Mouse (Mus musculus) heart, embryonic 12.5 days (tissue): ENCODE results near the gene Phactr1. TPM values are rescaled to one million over a fixed set of nuclear protein-coding genes. Genes with fewer than 3 reads are reported as not detected.

Experiments
- ATAC-seq: fragments of 200-750 bp; cut with Nextera tagmentation; 2 replicates; pipeline ENCODE4 v1.8.0; 2017; ENCODE audit warnings: moderate TSS enrichment, moderate library complexity; ENCODE audit not compliant: insufficient number of reproducible peaks, low FRiP score
- H3K27ac ChIP-seq: fragments of 300-500 bp; sonication (generic); 2 replicates; pipeline ENCODE4 v1.5.1; 2016; ENCODE audit warnings: mild to moderate bottlenecking, moderate library complexity; ENCODE audit not compliant: poor library complexity, severe bottlenecking
- H3K27me3 ChIP-seq: fragments of 300-500 bp; sonication (generic); replicated peaks from 2 replicates; pipeline ENCODE4 v1.6.1; 2016; ENCODE audit warnings: mild to moderate bottlenecking, moderate library complexity
- H3K36me3 ChIP-seq: fragments of 300-500 bp; sonication (generic); 2 replicates; pipeline ENCODE4 v1.6.1; 2016; ENCODE audit warnings: mild to moderate bottlenecking, moderate library complexity
- H3K4me1 ChIP-seq: fragments of 300-500 bp; sonication (generic); replicated peaks from 2 replicates; pipeline ENCODE4 v1.6.1; 2016; ENCODE audit warnings: mild to moderate bottlenecking
- H3K4me2 ChIP-seq: fragments of 300-500 bp; sonication (generic); 2 replicates; pipeline ENCODE4 v1.6.1; 2016; ENCODE audit warnings: mild to moderate bottlenecking, moderate library complexity
- H3K4me3 ChIP-seq: fragments of 300-500 bp; sonication (generic); 2 replicates; pipeline ENCODE4 v1.5.1; 2016; ENCODE audit warnings: mild to moderate bottlenecking
- H3K9ac ChIP-seq: fragments of 300-500 bp; sonication (generic); 2 replicates; pipeline ENCODE4 v1.6.1; 2016; ENCODE audit warnings: mild to moderate bottlenecking, moderate library complexity
- H3K9me3 ChIP-seq: fragments of 300-500 bp; sonication (generic); replicated peaks from 2 replicates; pipeline ENCODE4 v1.6.1; 2016; ENCODE audit warnings: mild to moderate bottlenecking, moderate library complexity
- WGBS: fragments of 180-500 bp; shearing (Covaris S2); methylation state at CpG from one replicate; pipeline ENCODE4 v1.1.7; 2016; 5-methylcytosine and 5-hydroxymethylcytosine counted together
- polyA plus RNA-seq: library from polyadenylated mRNA; unstranded; fragments of >200 nt; fragmentation: Nextera tagmentation; extraction: Ambion mirVana; gene quantifications from 2 replicates; pipeline ENCODE4 v1.2.1, GENCODE M21; 2016

The Phactr1 gene
- polyA plus RNA-seq, 1 experiment from 2014 or later: 4.7 TPM

DNA sequence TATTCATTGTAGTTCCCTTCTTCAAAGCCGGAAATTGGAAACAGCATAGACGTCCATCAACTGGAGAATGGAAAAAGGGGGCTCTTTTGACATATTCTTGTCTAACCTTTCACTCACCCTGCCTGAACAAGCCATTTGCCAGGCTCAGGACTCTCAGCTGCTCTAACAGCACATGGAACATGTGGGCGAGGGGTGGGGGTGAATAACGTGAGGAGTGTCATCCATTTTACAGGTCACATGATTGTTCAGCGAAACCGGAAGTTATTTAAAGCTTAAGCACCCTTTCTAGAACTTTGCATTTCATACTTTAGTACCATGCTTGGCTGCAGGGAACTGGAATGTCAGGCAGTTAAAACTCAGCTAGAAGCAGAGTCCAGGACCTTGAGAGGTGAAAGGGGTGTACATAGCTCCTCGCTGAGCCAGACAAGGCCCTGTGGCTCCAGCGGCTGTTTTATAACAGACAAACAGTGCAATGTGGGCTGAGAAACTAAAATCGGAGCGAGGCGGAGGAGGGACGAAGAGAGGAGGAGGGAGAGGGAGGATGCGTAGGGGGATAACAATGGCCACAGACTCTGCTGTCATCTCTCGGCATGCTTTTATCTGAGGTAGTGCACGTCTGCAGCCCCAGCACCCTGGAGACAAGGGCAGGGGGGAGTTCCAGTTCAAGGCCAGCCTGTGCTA, 141.1 kb downstream of the Phactr1 start:
- 65% methylated on average over 15 of the region's 15 CpGs for WGBS
- no peaks in the 10 kb centered on the region for H3K27me3 ChIP-seq
- no peak overlapping the region for H3K27ac ChIP-seq
- no peaks in the 10 kb centered on the region for H3K36me3 ChIP-seq
- H3K4me2 ChIP-seq: no peak overlapping the region
- peaks cover 10% of the 10 kb centered on the region for H3K9me3 ChIP-seq
- peaks cover 13% of the 10 kb centered on the region for H3K4me1 ChIP-seq
- ATAC-seq: no peak
- no peak overlapping the region for H3K4me3 ChIP-seq
- H3K9ac ChIP-seq: no peak overlapping the region

DNA sequence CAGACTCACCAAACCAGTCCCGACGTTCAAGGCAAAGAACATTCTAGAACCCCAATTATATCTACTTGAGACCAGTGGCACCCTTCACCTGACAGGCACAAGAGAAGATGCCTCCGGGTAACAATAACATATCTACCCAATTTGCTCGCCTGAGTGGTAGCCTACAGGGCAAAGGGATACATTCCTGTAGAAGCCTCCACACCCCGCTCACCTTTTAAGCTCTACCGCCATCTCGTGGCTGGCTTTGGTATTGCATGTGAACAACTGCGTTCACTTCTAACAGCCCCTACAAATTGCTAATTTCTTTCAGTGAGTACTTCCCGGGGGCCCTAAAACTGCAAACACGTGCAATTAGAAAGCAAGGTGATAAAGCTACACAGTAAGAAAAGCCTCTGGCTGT, 142.1 kb downstream of the Phactr1 start:
- no peaks in the 10 kb centered on the region for H3K36me3 ChIP-seq
- peaks cover 13% of the 10 kb centered on the region for H3K4me1 ChIP-seq
- no peak overlapping the region for H3K4me2 ChIP-seq
- peaks cover 5% of the 10 kb centered on the region for H3K9me3 ChIP-seq
- no peak overlapping the region for H3K4me3 ChIP-seq
- ATAC-seq: 0 out of 2 replicates have a peak, but pooled peaks have one; percentile 25
- no peaks in the 10 kb centered on the region for H3K27me3 ChIP-seq
- WGBS: 18% methylated on average over 10 of the region's 10 CpGs
- H3K9ac ChIP-seq: no peak overlapping the region
- no peak overlapping the region for H3K27ac ChIP-seq

GRCm38 (mm10) chr13:42823875-42824274, 143.5 kb downstream of the Phactr1 start:
- no peaks in the 10 kb centered on the region for H3K36me3 ChIP-seq
- H3K9ac ChIP-seq: no peak overlapping the region
- no peak overlapping the region for H3K4me2 ChIP-seq
- WGBS: 78% methylated on average over 7 of the region's 7 CpGs
- no peak overlapping the region for H3K27ac ChIP-seq
- no peaks in the 10 kb centered on the region for H3K27me3 ChIP-seq
- H3K9me3 ChIP-seq: peaks cover 5% of the 10 kb centered on the region
- H3K4me3 ChIP-seq: no peak overlapping the region
- no peak for ATAC-seq
- peaks cover 18% of the 10 kb centered on the region for H3K4me1 ChIP-seq

GRCm38 (mm10) chr13:42826602-42827001, 146.2 kb downstream of the Phactr1 start:
- Histone ChIP-seq H3K9me3 (peaks cover 5% of the 10 kb centered on the region), H3K27me3 (no peaks in the 10 kb centered on the region), H3K27ac (no peak overlapping the region), H3K9ac (no peak overlapping the region), H3K4me2 (no peak overlapping the region), H3K4me1 (peaks cover 22% of the 10 kb centered on the region), H3K4me3 (no peak overlapping the region), H3K36me3 (no peaks in the 10 kb centered on the region)
- WGBS: 53% methylated on average over 8 of the region's 8 CpGs
- ATAC-seq: no peak

DNA sequence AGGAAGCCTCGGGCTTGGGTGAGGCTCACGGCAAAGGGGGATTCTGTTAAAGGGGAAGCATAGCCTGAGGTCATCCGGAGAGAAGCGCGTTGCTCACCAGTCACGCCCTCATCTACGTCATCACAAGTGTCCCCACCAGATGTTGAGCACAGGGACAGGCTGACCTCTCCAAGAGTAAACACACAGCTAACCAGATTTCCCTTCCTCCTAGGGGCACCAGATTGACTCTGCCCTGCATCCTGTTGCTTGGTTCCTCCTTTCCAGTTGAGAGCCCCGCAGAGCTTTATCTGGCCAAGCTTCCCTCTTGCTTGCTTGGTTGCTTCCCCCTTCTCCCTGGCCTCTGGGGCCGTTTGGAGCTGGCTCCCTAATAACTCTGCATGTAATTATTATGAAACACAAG, 148.6 kb downstream of the Phactr1 start:
- peak; percentile 59 for ATAC-seq
- H3K27me3 ChIP-seq: no peaks in the 10 kb centered on the region
- H3K9me3 ChIP-seq: peaks cover 5% of the 10 kb centered on the region
- peak overlapping the region; percentile 44 for H3K27ac ChIP-seq
- WGBS: 19% methylated on average over 9 of the region's 9 CpGs
- no peak overlapping the region for H3K9ac ChIP-seq
- H3K36me3 ChIP-seq: no peaks in the 10 kb centered on the region
- no peak overlapping the region for H3K4me3 ChIP-seq
- H3K4me2 ChIP-seq: peak overlapping the region; percentile 37
- peaks cover 13% of the 10 kb centered on the region for H3K4me1 ChIP-seq

- Histone ChIP-seq H3K9me3 (no peaks in the 10 kb centered on the region), H3K4me2 (no peak overlapping the region), H3K36me3 (no peaks in the 10 kb centered on the region), H3K4me3 (no peak overlapping the region), H3K4me1 (no peaks in the 10 kb centered on the region), H3K27ac (no peak overlapping the region), H3K9ac (no peak overlapping the region), H3K27me3 (no peaks in the 10 kb centered on the region)
- 37% methylated on average over 2 of the region's 2 CpGs for WGBS
- no peak for ATAC-seq
Observed at GRCm38 (mm10) chr13:42835441-42835840, 155.0 kb downstream of the Phactr1 start.

DNA sequence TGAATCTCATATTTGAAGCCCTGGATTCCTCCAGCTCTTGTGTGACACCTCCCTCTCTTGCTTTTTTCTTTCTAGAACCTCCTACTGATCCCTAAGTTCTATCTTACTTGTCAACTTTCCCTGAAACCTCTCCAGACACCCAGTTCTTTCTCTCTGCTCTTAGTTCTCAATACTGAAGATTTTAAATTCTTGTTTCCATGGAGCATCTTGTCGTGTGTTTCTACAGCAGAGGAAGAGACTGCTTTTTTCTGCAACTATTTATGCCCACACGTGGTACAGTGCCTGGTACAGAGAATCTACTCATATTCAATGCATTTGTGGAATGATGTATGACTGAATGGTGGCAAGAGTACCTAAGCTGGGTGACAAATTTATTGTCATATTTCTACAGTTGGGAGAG, 158.9 kb downstream of the Phactr1 start:
- Histone ChIP-seq H3K9ac (no peak overlapping the region), H3K27ac (no peak overlapping the region), H3K4me2 (no peak overlapping the region), H3K36me3 (no peaks in the 10 kb centered on the region), H3K4me1 (no peaks in the 10 kb centered on the region), H3K4me3 (no peak overlapping the region), H3K9me3 (no peaks in the 10 kb centered on the region), H3K27me3 (no peaks in the 10 kb centered on the region)
- ATAC-seq: no peak
- WGBS: 63% methylated on average over 2 of the region's 2 CpGs

- no peak overlapping the region for H3K27ac ChIP-seq
- no peaks in the 10 kb centered on the region for H3K4me1 ChIP-seq
- 81% methylated on average over 10 of the region's 10 CpGs for WGBS
- no peak overlapping the region for H3K4me3 ChIP-seq
- ATAC-seq: no peak
- no peak overlapping the region for H3K4me2 ChIP-seq
- no peak overlapping the region for H3K9ac ChIP-seq
- H3K36me3 ChIP-seq: no peaks in the 10 kb centered on the region
- H3K27me3 ChIP-seq: no peaks in the 10 kb centered on the region
- H3K9me3 ChIP-seq: no peaks in the 10 kb centered on the region
Observed at GRCm38 (mm10) chr13:42852086-42852485, 171.7 kb downstream of the Phactr1 start.

DNA sequence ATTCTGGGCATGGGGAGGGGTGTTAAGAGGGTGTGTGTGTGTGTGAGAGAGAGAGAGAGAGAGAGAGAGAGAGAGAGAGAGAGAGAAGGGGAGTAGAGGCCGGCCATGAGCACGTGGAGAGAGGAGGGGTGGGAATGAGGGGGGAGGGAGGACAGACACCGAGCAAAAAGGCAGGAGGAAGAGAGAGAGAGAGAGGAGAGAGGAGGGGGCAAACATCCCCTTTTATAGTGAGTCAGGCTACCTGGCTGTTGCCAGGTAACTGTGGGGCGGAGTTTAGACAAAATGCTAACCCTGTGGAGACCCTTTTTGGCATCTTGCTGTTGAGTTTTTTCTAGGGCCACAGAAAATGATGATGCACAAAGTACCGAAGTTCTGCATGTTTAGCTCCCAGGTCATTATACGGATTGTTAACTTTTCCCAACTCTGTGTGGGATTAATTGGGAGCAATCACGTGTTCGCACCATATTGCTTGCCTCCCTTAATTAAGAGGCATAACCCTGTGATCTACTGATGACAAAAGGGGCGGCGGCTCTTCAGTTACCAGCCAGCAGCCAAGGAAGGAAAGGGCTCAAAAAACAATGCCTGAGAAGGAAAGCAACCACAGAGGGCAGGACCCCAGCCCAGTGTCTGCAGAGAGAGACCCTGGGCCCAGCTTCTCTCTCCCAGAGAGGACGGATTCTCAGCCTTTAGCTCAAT, 173.6 kb downstream of the Phactr1 start:
- no peaks in the 10 kb centered on the region for H3K9me3 ChIP-seq
- WGBS: 38% methylated on average over 10 of the region's 11 CpGs
- H3K27ac ChIP-seq: no peak overlapping the region
- H3K27me3 ChIP-seq: no peaks in the 10 kb centered on the region
- no peak for ATAC-seq
- no peak overlapping the region for H3K4me2 ChIP-seq
- H3K4me1 ChIP-seq: no peaks in the 10 kb centered on the region
- H3K4me3 ChIP-seq: no peak overlapping the region
- no peak overlapping the region for H3K9ac ChIP-seq
- no peaks in the 10 kb centered on the region for H3K36me3 ChIP-seq

GRCm38 (mm10) chr13:42866162-42866941, 185.9 kb downstream of the Phactr1 start:
- WGBS: 3% methylated on average over 21 of the region's 21 CpGs
- H3K9me3 ChIP-seq: no peaks in the 10 kb centered on the region
- no peaks in the 10 kb centered on the region for H3K36me3 ChIP-seq
- ATAC-seq: peak; percentile 53; the same call in 1 of the 2 replicates
- H3K9ac ChIP-seq: peak overlapping the region; percentile 78
- H3K4me1 ChIP-seq: peaks cover 7% of the 10 kb centered on the region
- H3K27ac ChIP-seq: no peak overlapping the region
- H3K4me2 ChIP-seq: peak overlapping the region; percentile 98
- peak overlapping the region; percentile 69 for H3K4me3 ChIP-seq
- no peaks in the 10 kb centered on the region for H3K27me3 ChIP-seq

- peak overlapping the region; percentile 69 for H3K4me3 ChIP-seq
- no peaks in the 10 kb centered on the region for H3K9me3 ChIP-seq
- peaks cover 7% of the 10 kb centered on the region for H3K4me1 ChIP-seq
- H3K4me2 ChIP-seq: peak overlapping the region; percentile 98
- H3K36me3 ChIP-seq: no peaks in the 10 kb centered on the region
- no peaks in the 10 kb centered on the region for H3K27me3 ChIP-seq
- peak overlapping the region; percentile 78 for H3K9ac ChIP-seq
- 23% methylated on average over 6 of the region's 6 CpGs for WGBS
- H3K27ac ChIP-seq: no peak overlapping the region
- no peak for ATAC-seq
Observed at GRCm38 (mm10) chr13:42867026-42867425, 186.6 kb downstream of the Phactr1 start.
